Mouse (Mus musculus) MEL (cell line): ENCODE results near the gene Rpl3. TPM values are rescaled to one million over a fixed set of nuclear protein-coding genes. Genes with fewer than 3 reads are reported as not detected.
A peak's percentile ranks its signal among the peaks of the same experiment; 100 is the strongest.

Source experiments
- DNase-seq: peaks from one replicate; pipeline ENCODE4 v3.0.0; 2011; ENCODE audit warnings: low read depth, low spot score
- H3K27ac ChIP-seq: 2 replicates; pipeline ENCODE4 v1.5.1; 2012; ENCODE audit warnings: low read depth, mild to moderate bottlenecking, control low read depth, low read length, moderate library complexity; ENCODE audit not compliant: control insufficient read depth
- H3K27me3 ChIP-seq, 2 experiments: fragments of 150-350 bp in 1 of 2; sonication (generic) in 1 of 2; 2 replicates each; pipeline ENCODE4 v1.6.1; 2012; ENCODE audit warnings: low read length in 2 of 2, mild to moderate bottlenecking in 2 of 2, improper control_type of control experiment in 1 of 2, moderate library complexity in 1 of 2; ENCODE audit not compliant: insufficient read depth in 2 of 2, control insufficient read depth in 1 of 2
- H3K36me3 ChIP-seq, 2 experiments: 2 replicates each; pipeline ENCODE4 v1.6.1; 2012 to 2014; ENCODE audit warnings: low read length in 2 of 2, improper control_type of control experiment in 1 of 2, inconsistent platforms in 1 of 2, mild to moderate bottlenecking in 1 of 2; ENCODE audit not compliant: insufficient read depth in 2 of 2, control insufficient read depth in 1 of 2
- H3K4me1 ChIP-seq, 2 experiments: fragments of 150-350 bp in 1 of 2; sonication (generic) in 1 of 2; 2 replicates each; pipeline ENCODE4 v1.6.1; 2012; ENCODE audit warnings: low read length in 2 of 2, improper control_type of control experiment in 1 of 2, mild to moderate bottlenecking in 1 of 2; ENCODE audit not compliant: insufficient read depth in 2 of 2, control insufficient read depth in 1 of 2
- H3K4me3 ChIP-seq, 2 experiments: fragments of 150-350 bp in 1 of 2; sonication (generic) in 1 of 2; 2 replicates each; pipeline ENCODE4 v1.5.1; 2012; ENCODE audit warnings: low read depth in 2 of 2, low read length in 2 of 2, mild to moderate bottlenecking in 2 of 2, moderate library complexity in 2 of 2, control low read depth in 1 of 2, improper control_type of control experiment in 1 of 2; ENCODE audit not compliant: control insufficient read depth in 1 of 2, insufficient read depth in 1 of 2
- H3K79me2 ChIP-seq: 2 replicates; pipeline ENCODE4 v1.6.1; 2012; ENCODE audit warnings: mild to moderate bottlenecking, low read length, moderate library complexity; ENCODE audit not compliant: control insufficient read depth, poor library complexity, insufficient read depth
- H3K9ac ChIP-seq: 2 replicates; pipeline ENCODE4 v1.6.1; 2012; ENCODE audit warnings: low read depth, mild to moderate bottlenecking, control low read depth, low read length, moderate library complexity; ENCODE audit not compliant: control insufficient read depth, poor library complexity, severe bottlenecking
- H3K9me3 ChIP-seq: fragments of 150-350 bp; sonication (generic); replicated peaks from 2 replicates; pipeline ENCODE4 v1.6.1; 2012; ENCODE audit warnings: mild to moderate bottlenecking, low read length, improper control_type of control experiment, moderate library complexity; ENCODE audit not compliant: insufficient read depth
- BHLHE40 ChIP-seq: IDR thresholded peaks from 2 replicates; pipeline ENCODE4 v1.6.1; 2012; ENCODE audit warnings: low read depth, mild to moderate bottlenecking, inconsistent platforms, low read length, improper control_type of control experiment, borderline replicate concordance
- CHD2 ChIP-seq: IDR thresholded peaks from 2 replicates; pipeline ENCODE4 v1.6.1; 2011; ENCODE audit warnings: low read length, improper control_type of control experiment
- CTCF ChIP-seq, 3 experiments: IDR thresholded peaks in 2 of 3; conservative IDR thresholded peaks in 1 of 3; 2 replicates each; pipeline ENCODE4 v1.5.1; 2011 to 2012; ENCODE audit warnings: low read length in 3 of 3, low read depth in 2 of 3, mild to moderate bottlenecking in 2 of 3, improper control_type of control experiment in 1 of 3, inconsistent platforms in 1 of 3, mixed read lengths in 1 of 3, moderate library complexity in 1 of 3; ENCODE audit not compliant: control insufficient read depth in 1 of 3, insufficient read depth in 1 of 3, poor library complexity in 1 of 3, severe bottlenecking in 1 of 3
- E2F4 ChIP-seq: IDR thresholded peaks from 2 replicates; pipeline ENCODE4 v1.6.1; 2011; ENCODE audit warnings: low read depth, low read length, improper control_type of control experiment, borderline replicate concordance
- ELF1 ChIP-seq: IDR thresholded peaks from 2 replicates; pipeline ENCODE4 v1.6.1; 2014; ENCODE audit warnings: low read depth, mild to moderate bottlenecking, inconsistent platforms, low read length, improper control_type of control experiment, moderate library complexity
- EP300 ChIP-seq, 2 experiments: IDR thresholded peaks; 2 replicates each; pipeline ENCODE4 v1.6.1; 2011; ENCODE audit warnings: improper control_type of control experiment in 2 of 2, low read length in 2 of 2, low read depth in 1 of 2, mild to moderate bottlenecking in 1 of 2
- ETS1 ChIP-seq: IDR thresholded peaks from 2 replicates; pipeline ENCODE4 v1.6.1; 2012; ENCODE audit warnings: low read depth, mild to moderate bottlenecking, inconsistent platforms, low read length, improper control_type of control experiment, moderate library complexity
- GATA1 ChIP-seq: IDR thresholded peaks from 2 replicates; pipeline ENCODE4 v1.6.1; 2011; ENCODE audit warnings: low read depth, low read length, improper control_type of control experiment
- HCFC1 ChIP-seq: IDR thresholded peaks from 2 replicates; pipeline ENCODE4 v1.6.1; 2012; ENCODE audit warnings: low read depth, mild to moderate bottlenecking, inconsistent platforms, low read length, improper control_type of control experiment, moderate library complexity
- JUND ChIP-seq: IDR thresholded peaks from 2 replicates; pipeline ENCODE4 v1.6.1; 2011; ENCODE audit warnings: low read depth, mild to moderate bottlenecking, improper control_type of control experiment, low read length
- MAZ ChIP-seq: IDR thresholded peaks from 2 replicates; pipeline ENCODE4 v1.6.1; 2012; ENCODE audit warnings: low read depth, mild to moderate bottlenecking, inconsistent platforms, low read length, improper control_type of control experiment
- MEF2A ChIP-seq: IDR thresholded peaks from 2 replicates; pipeline ENCODE4 v1.6.1; 2014; ENCODE audit warnings: low read depth, mild to moderate bottlenecking, inconsistent platforms, low read length, improper control_type of control experiment; ENCODE audit not compliant: poor library complexity, insufficient replicate concordance, severe bottlenecking; ENCODE audit errors: extremely low read depth
- MYB ChIP-seq: IDR thresholded peaks from 2 replicates; pipeline ENCODE4 v1.6.1; 2011; ENCODE audit warnings: mild to moderate bottlenecking, low read depth, low read length, improper control_type of control experiment
- NELFE ChIP-seq: IDR thresholded peaks from 2 replicates; pipeline ENCODE4 v1.6.1; 2011; ENCODE audit warnings: low read depth, low read length, improper control_type of control experiment
- NRF1 ChIP-seq: IDR thresholded peaks from 2 replicates; pipeline ENCODE4 v1.6.1; 2014; ENCODE audit warnings: low read depth, mild to moderate bottlenecking, inconsistent platforms, low read length, improper control_type of control experiment, moderate library complexity; ENCODE audit not compliant: poor library complexity, insufficient read depth, severe bottlenecking
- POLR2A ChIP-seq, 2 experiments: IDR thresholded peaks; 2 replicates each; pipeline ENCODE4 v1.6.1; 2011 to 2012; ENCODE audit warnings: low read length in 2 of 2, mild to moderate bottlenecking in 2 of 2, control low read depth in 1 of 2, improper control_type of control experiment in 1 of 2, low read depth in 1 of 2, moderate library complexity in 1 of 2; ENCODE audit not compliant: control insufficient read depth in 1 of 2, insufficient read depth in 1 of 2, poor library complexity in 1 of 2
- POLR2AphosphoS2 ChIP-seq: IDR thresholded peaks from 2 replicates; pipeline ENCODE4 v1.6.1; 2011; ENCODE audit warnings: low read length, improper control_type of control experiment
- POLR2AphosphoS5 ChIP-seq: IDR thresholded peaks from 2 replicates; pipeline ENCODE4 v1.6.1; 2012; ENCODE audit warnings: low read depth, borderline replicate concordance, mild to moderate bottlenecking, inconsistent platforms, low read length, moderate library complexity, mixed read lengths
- RAD21 ChIP-seq: IDR thresholded peaks from 2 replicates; pipeline ENCODE4 v1.6.1; 2011; ENCODE audit warnings: mild to moderate bottlenecking, low read depth, low read length, improper control_type of control experiment
- RCOR1 ChIP-seq: IDR thresholded peaks from 2 replicates; pipeline ENCODE4 v1.6.1; 2012; ENCODE audit warnings: low read depth, mild to moderate bottlenecking, inconsistent platforms, low read length, improper control_type of control experiment
- SIN3A ChIP-seq: IDR thresholded peaks from 2 replicates; pipeline ENCODE4 v1.6.1; 2012; ENCODE audit warnings: low read length, improper control_type of control experiment, inconsistent platforms
- SMC3 ChIP-seq: IDR thresholded peaks from 2 replicates; pipeline ENCODE4 v1.6.1; 2011; ENCODE audit warnings: low read depth, low read length, improper control_type of control experiment
- TAL1 ChIP-seq: IDR thresholded peaks from 2 replicates; pipeline ENCODE4 v1.6.1; 2012; ENCODE audit warnings: mild to moderate bottlenecking, inconsistent platforms, low read length, moderate library complexity, mixed read lengths
- TBP ChIP-seq: IDR thresholded peaks from 2 replicates; pipeline ENCODE4 v1.8.0; 2011; ENCODE audit warnings: low read depth, low read length, improper control_type of control experiment
- TCF12 ChIP-seq: IDR thresholded peaks from 2 replicates; pipeline ENCODE4 v1.6.1; 2014; ENCODE audit warnings: low read depth, mild to moderate bottlenecking, inconsistent platforms, low read length, improper control_type of control experiment, moderate library complexity
- UBTF ChIP-seq: IDR thresholded peaks from 2 replicates; pipeline ENCODE4 v1.6.1; 2012; ENCODE audit warnings: low read depth, mild to moderate bottlenecking, inconsistent platforms, low read length, improper control_type of control experiment, moderate library complexity, borderline replicate concordance; ENCODE audit not compliant: insufficient read depth
- USF1 ChIP-seq: IDR thresholded peaks from 2 replicates; pipeline ENCODE4 v1.6.1; 2014; ENCODE audit warnings: low read depth, mild to moderate bottlenecking, inconsistent platforms, low read length, improper control_type of control experiment, moderate library complexity
- USF2 ChIP-seq, 2 experiments: IDR thresholded peaks; 2 replicates each; pipeline ENCODE4 v1.6.1; 2011 to 2012; ENCODE audit warnings: improper control_type of control experiment in 2 of 2, low read length in 2 of 2, borderline replicate concordance in 1 of 2, inconsistent platforms in 1 of 2, low read depth in 1 of 2, mild to moderate bottlenecking in 1 of 2; ENCODE audit not compliant: insufficient read depth in 1 of 2
- ZKSCAN1 ChIP-seq: IDR thresholded peaks from 2 replicates; pipeline ENCODE4 v1.6.1; 2012; ENCODE audit warnings: low read depth, mild to moderate bottlenecking, inconsistent platforms, low read length, improper control_type of control experiment, moderate library complexity
- polyA plus RNA-seq, 2 experiments: library from polyadenylated mRNA; stranded (reverse) in 1 of 2; unstranded in 1 of 2; fragments of >175 nt in 1 of 2; fragments of >200 nt in 1 of 2; gene quantifications; 2 replicates each; pipeline versions ENCODE4 v1.2.1 to v1.2.4; 2012; ENCODE audit warnings: low replicate concordance in 2 of 2, low read depth in 1 of 2; ENCODE audit not compliant: insufficient read length in 2 of 2, insufficient read depth in 1 of 2, missing spikeins in 1 of 2
- total RNA-seq: library from RNA; depleted of rRNA; stranded (reverse); fragments of 300-350 nt; gene quantifications from 2 replicates; pipeline ENCODE4 v1.2.3, GENCODE M21; 2012

Rpl3 gene
- total and polyA plus RNA-seq, 3 experiments = 543 to 1,686 (median 1,096) TPM

DNA sequence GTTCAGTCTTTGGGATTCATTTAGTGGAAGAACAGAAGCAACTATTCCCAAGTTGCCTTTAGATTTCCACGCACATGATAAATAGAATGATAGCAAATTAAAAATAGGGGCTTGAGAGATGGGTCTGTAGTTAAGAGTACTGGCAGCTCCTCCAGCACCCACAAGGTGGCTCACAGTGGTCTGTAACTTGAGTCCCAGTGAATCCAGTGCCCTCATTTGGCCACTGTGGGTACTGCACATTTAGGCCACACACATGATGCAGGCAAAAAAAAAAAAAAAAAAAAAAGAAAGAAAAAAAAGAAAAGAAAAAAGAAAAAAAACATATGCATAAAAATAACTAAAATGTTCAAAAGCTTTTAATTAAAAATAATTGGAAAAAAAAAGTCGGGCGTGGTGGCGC lies 3.0 kb downstream of the Rpl3 start (continued):
- TF ChIP-seq NELFE (no peak), SIN3A (peak; percentile 55; the same call in 1 of the 2 replicates), POLR2AphosphoS2 (no peak), TBP (no peak), POLR2AphosphoS5 (no peak), ZKSCAN1 (no peak), CTCF (IDR thresholded peaks at IDR 0.05 in 2 of 3, conservative IDR thresholded peaks at IDR 0.05 in 1 of 3; ENCODE audit: control insufficient read depth in 1 of 3, insufficient read depth in 1 of 3, low read depth in 2 of 3, low read length in 3 of 3, poor library complexity in 1 of 3, severe bottlenecking in 1 of 3) (peak; percentile 76 to 96 (median 82)), USF1 (0 out of 2 replicates have a peak, but pooled peaks have one; percentile 22), SMC3 (peak; percentile 80), RAD21 (no peak), MAZ (peak; percentile 68; the same call in 1 of the 2 replicates), NRF1 (no peak), CHD2 (no peak)
- TF ChIP-seq, all 39 proteins: peak for 12

DNA sequence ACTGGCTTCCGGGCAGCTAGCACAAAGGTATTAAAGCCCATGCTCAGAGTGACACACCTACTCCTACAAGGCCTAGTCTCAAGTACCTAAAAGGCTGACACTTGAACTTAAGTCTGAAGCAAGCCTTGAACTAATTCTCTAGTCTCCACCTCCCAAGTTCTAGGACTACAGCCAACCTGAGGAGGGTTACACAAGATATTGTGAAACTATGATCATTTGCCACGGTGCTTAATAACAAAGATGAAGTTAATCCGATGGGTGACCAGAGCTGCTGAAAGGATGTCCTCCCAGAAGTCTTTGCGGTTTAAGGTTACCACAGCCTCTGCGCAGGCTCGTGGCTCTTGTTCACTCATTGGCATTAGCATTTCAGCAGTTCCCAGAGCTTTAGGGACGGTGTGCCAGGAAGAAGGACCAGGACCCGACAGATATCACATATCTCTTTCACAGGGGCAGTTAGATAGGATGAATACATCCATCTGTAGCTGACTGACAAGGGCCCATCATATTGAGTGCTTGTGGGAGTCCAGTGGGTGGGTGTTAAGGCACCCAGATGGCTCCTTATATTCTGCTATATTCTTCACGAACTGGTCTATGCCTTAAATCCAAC lies 4.2 kb downstream of the Rpl3 start:
- Histone ChIP-seq H3K36me3 (peaks cover 0 to 20% of the 10 kb centered on the region in 2 experiments; a peak in 2 of 4 replicates), H3K4me1 (peaks cover 12 to 26% of the 10 kb centered on the region in 2 experiments), H3K4me3 (no peak overlapping the region), H3K27me3 (no peaks in the 10 kb centered on the region), H3K79me2 (peaks cover 25% of the 10 kb centered on the region), H3K27ac (peak overlapping the region; percentile 76), H3K9ac (peak overlapping the region; percentile 13; the same call in 1 of the 2 replicates), H3K9me3 (no peaks in the 10 kb centered on the region)
- peak; percentile 86 for DNase-seq
- TF ChIP-seq GATA1 (peak; percentile 97), HCFC1 (0 out of 2 replicates have a peak, but pooled peaks have one; percentile 12), RCOR1 (peak; percentile 45; the same call in 1 of the 2 replicates), TBP (no peak), POLR2A (IDR thresholded peaks at IDR 0.05; ENCODE audit: control insufficient read depth in 1 of 2, insufficient read depth in 1 of 2, low read depth in 1 of 2, low read length in 2 of 2, poor library complexity in 1 of 2) (0 out of 4 replicates have a peak, but pooled peaks of 1 of the 2 experiments have one; percentile 20), JUND (no peak), UBTF (no peak), EP300 (IDR thresholded peaks at IDR 0.05; ENCODE audit: low read depth in 1 of 2, low read length in 2 of 2) (peak in 1 of 2 experiments; percentile 97; a peak in 3 of 4 replicates), TAL1 (peak; percentile 87), NRF1 (peak; percentile 78), MYB (no peak), E2F4 (no peak), USF2 (IDR thresholded peaks at IDR 0.05; ENCODE audit: borderline replicate concordance in 1 of 2, insufficient read depth in 1 of 2, low read depth in 1 of 2, low read length in 2 of 2) (no peak), ETS1 (peak; percentile 85), MEF2A (no peak), SIN3A (peak; percentile 46), ELF1 (0 out of 2 replicates have a peak, but pooled peaks have one; percentile 5), BHLHE40 (no peak), TCF12 (peak; percentile 99), POLR2AphosphoS2 (0 out of 2 replicates have a peak, but pooled peaks have one; percentile 35), RAD21 (no peak)
